Mouse (Mus musculus) myocyte (in vitro differentiated cells): ENCODE measurements around the gene Ppp6r1.

Experiments used
- CEBPB ChIP-seq: IDR thresholded peaks from 2 replicates; pipeline ENCODE4 v1.6.1; 2011; ENCODE audit warnings: mild to moderate bottlenecking, moderate library complexity; ENCODE audit not compliant: poor library complexity, insufficient read depth, severe bottlenecking
- E2F4 ChIP-seq: IDR thresholded peaks from one replicate; pipeline ENCODE4 v1.6.1; 2011; ENCODE audit warnings: mild to moderate bottlenecking, control low read depth, moderate library complexity; ENCODE audit not compliant: insufficient read depth
- MYOD1 ChIP-seq, 3 experiments: IDR thresholded peaks; one replicate each; pipeline ENCODE4 v1.6.1; 2011; ENCODE audit warnings: control low read depth in 2 of 3, low read depth in 2 of 3, mild to moderate bottlenecking in 2 of 3, moderate library complexity in 1 of 3; ENCODE audit not compliant: insufficient read length in 2 of 3, control insufficient read depth in 1 of 3
- MYOG ChIP-seq, 3 experiments: IDR thresholded peaks; one replicate each; pipeline ENCODE4 v1.6.1; 2011; ENCODE audit warnings: control low read depth in 2 of 3, low read depth in 2 of 3, mild to moderate bottlenecking in 2 of 3; ENCODE audit not compliant: insufficient read length in 2 of 3, control insufficient read depth in 1 of 3, insufficient read depth in 1 of 3
- POLR2A ChIP-seq: IDR thresholded peaks from one replicate; pipeline ENCODE4 v1.6.1; 2011; ENCODE audit warnings: low read depth, mild to moderate bottlenecking, control low read depth, moderate library complexity; ENCODE audit not compliant: insufficient read length
- POLR2AphosphoS2 ChIP-seq: IDR thresholded peaks from one replicate; pipeline ENCODE4 v1.6.1; 2011; ENCODE audit warnings: low read depth, control low read depth; ENCODE audit not compliant: insufficient read length
- REST ChIP-seq: IDR thresholded peaks from one replicate; pipeline ENCODE4 v1.6.1; 2011; ENCODE audit warnings: mild to moderate bottlenecking, control low read depth, moderate library complexity; ENCODE audit not compliant: insufficient read depth, insufficient read length
- TCF12 ChIP-seq: IDR thresholded peaks from one replicate; pipeline ENCODE4 v1.6.1; 2011; ENCODE audit warnings: mild to moderate bottlenecking, control low read depth; ENCODE audit not compliant: poor library complexity, insufficient read depth, severe bottlenecking
- TCF3 ChIP-seq: IDR thresholded peaks from one replicate; pipeline ENCODE4 v1.6.1; 2011; ENCODE audit warnings: low read depth, control low read depth; ENCODE audit not compliant: insufficient read length
- USF1 ChIP-seq: IDR thresholded peaks from one replicate; pipeline ENCODE4 v1.6.1; 2011; ENCODE audit warnings: low read depth, mild to moderate bottlenecking, control low read depth, moderate library complexity

- TF ChIP-seq TCF3 (no peak), MYOG (IDR thresholded peaks at IDR 0.05; ENCODE audit: control insufficient read depth in 1 of 3, insufficient read depth in 1 of 3, insufficient read length in 2 of 3, low read depth in 2 of 3) (no peak), POLR2A (no peak), E2F4 (no peak), CEBPB (no peak), USF1 (no peak), TCF12 (no peak), POLR2AphosphoS2 (no peak), MYOD1 (IDR thresholded peaks at IDR 0.05; ENCODE audit: control insufficient read depth in 1 of 3, insufficient read length in 2 of 3, low read depth in 2 of 3) (no peak), REST (no peak)
These were observed 17.7 kb downstream of the Ppp6r1 start for GRCm38 (mm10) chr7:4641155-4641554.
